Mouse (Mus musculus) forebrain, embryonic 12.5 days (tissue): Measurements from ENCODE around the gene 1700011M02Rik. TPM values are rescaled to one million over a fixed set of nuclear protein-coding genes. Genes with fewer than 3 reads are reported as not detected.

Experiments used
- polyA plus RNA-seq: library from polyadenylated mRNA; unstranded; fragments of >200 nt; fragmentation: Nextera tagmentation; extraction: Ambion mirVana; gene quantifications from 2 replicates; pipeline ENCODE4 v1.2.1, GENCODE M21; 2016

The 1700011M02Rik gene
- polyA plus RNA-seq, 1 experiment from 2014 or later, result not detected

Other genes with a start within 250 kb of the 1700011M02Rik start
- not detected in 2 replicates for gene Gm3880, start 221.9 kb upstream of the 1700011M02Rik start, polyA plus RNA-seq
- gene Gm9112, start 201.3 kb upstream of the 1700011M02Rik start, polyA plus RNA-seq, result not detected in 2 replicates
- not detected in 2 replicates for gene Dmrtc1b, start 201.0 kb upstream of the 1700011M02Rik start, polyA plus RNA-seq
- gene Dmrtc1c1, start 105.9 kb upstream of the 1700011M02Rik start, polyA plus RNA-seq, result not detected in 2 replicates
- gene Dmrtc1c2, start 54.3 kb upstream of the 1700011M02Rik start, polyA plus RNA-seq, result not detected in 2 replicates
- not detected in 2 replicates for gene 1700031F05Rik, start 40.9 kb upstream of the 1700011M02Rik start, polyA plus RNA-seq
- gene Dmrtc1a, start 218 bp upstream of the 1700011M02Rik start, polyA plus RNA-seq, result 0.18 and 0.44 TPM in 2 replicates
- gene 1700018G05Rik, start 19.5 kb downstream of the 1700011M02Rik start, polyA plus RNA-seq, result not detected in 2 replicates